Mouse (Mus musculus): Measurements from ENCODE around the gene Msh4.
"Not testable (repeated sequence)": the region's sequence is repeated elsewhere in the genome, so short reads cannot be mapped to it uniquely, and the experiment has no call there.

The Msh4 gene

DNA sequence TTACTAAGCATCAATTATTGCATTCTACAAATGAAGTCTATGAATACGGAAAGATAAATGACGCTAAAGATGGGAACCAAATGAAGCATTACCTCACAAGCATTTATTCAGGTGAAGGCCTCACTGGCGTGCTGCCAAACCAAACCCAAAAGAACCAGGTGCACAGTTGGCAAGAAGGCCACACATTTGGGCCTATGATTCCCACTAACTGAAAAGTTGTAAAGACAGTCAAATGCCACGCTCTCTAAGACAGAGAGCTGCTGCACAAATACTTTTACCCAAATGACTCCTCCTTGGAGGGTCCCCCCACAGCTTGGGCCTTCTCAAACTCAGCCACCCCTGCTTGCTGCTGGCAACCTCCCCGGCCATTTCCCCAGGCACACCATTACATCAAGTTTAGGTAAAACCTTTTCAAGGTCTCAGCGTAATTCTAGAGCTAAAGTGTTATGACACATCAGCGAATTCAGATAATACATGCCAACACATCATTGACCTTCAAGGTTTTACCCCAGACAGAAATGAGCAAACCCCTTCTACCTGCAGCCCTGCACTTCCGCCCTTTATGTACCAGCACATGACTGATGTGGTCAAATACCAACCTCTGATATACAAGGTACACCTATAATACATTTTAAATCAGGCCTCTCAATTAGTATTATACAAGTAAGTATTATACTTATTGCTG lies 5.4 kb upstream of the Msh4 start:
- peak in 1 of 2 experiments; percentile 22 for DNase-seq (ENCODE audit: low spot score in 2 of 2)

DNA sequence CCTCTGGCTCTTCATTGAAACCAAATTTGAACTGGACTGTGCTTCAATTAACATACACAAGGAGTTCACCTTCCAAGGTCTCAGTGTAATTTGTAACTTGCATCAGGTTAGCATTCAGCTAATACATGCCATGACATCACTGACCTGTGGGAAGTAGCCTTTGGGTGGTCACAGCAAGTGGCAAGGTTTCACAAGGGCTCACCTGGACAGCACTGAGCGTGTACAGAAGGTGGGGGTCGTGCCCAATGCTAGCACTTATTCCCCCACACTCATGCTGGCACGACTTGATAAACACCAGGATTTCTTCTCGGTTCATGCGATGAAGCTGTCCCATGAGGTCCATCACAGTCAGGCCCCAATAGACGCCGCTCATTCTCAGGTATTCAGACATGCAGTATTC lies 4.6 kb upstream of the Msh4 start:
- DNase-seq (ENCODE audit: low spot score in 2 of 2) = peak in 1 of 2 experiments; percentile 18

- DNase-seq (ENCODE audit: low spot score in 2 of 2) = no peak
Observed at GRCm38 (mm10) chr3:153908919-153909318, 3.0 kb upstream of the Msh4 start.

DNA sequence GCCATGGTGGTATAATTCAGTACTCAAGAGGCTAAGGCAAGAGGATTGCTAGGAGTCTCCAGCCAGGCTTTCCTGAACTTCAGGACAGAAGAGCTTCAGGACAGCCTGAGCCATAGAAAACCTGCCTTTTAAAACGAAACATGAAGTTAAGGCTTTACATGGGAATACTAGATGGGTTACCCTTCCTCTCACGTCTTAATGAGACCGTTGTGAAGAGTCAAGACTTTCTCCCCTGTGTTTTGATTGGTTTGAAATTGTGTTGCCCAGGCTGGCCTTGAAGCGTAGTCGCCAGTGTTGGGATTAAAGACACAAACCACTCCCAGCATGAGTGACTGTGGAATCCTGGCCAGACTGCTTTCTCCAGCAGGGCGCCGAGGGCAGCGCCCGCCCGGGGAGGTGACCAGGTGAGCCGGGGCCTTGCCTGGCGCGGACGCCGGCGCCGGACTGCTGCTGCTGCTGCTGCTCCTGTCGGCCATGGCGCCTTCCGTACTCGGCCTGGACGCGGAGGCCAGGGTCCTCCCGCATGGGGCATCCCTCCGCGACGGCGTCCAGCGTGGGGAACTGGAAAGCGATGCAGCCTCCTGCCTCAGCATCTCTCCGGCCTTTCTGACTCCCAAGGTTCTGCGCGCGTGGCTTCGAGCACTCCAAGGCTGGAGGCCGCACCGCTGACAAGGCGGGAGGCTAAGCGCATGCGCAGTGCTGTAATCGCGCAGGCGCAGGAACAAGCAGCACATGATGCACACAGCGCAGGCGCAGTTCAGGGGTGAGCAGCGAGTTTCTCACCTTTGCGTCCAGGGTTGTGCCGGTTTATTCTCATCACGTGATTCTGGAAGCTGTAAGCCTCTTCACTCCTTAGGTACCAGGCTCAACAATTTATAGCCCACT lies 445 bp downstream of the Msh4 start:
- peak in 1 of 2 experiments; percentile 22 for DNase-seq (ENCODE audit: low spot score in 2 of 2)

DNA sequence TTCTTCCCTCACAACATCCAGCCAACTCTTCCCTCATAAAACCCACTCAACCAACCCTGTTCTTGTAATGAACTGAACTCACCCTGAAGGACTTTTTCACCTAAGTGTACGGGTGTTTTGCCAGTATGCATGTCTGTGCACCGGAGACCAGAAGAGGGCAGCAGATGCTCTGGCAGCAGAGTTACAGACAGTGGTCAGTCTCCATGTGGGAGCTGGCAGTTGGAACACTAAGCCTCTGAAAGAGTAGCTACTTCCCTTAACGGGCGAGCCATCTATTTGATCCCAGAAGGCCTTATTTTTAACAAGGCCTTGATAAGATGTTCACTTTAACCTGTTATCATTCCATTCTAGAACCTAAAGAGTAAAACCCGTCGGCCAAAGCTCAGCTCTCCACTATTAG lies 1.4 kb downstream of the Msh4 start:
- DNase-seq (ENCODE audit: low spot score in 2 of 2) = peak in 1 of 2 experiments; percentile 53

GRCm38 (mm10) chr3:153902595-153902994 lies 3.3 kb downstream of the Msh4 start:
- no peak for DNase-seq (ENCODE audit: low spot score in 2 of 2)

- no peak for DNase-seq (ENCODE audit: low spot score in 2 of 2)
Observed at GRCm38 (mm10) chr3:153901904-153902303, 4.0 kb downstream of the Msh4 start.

DNA sequence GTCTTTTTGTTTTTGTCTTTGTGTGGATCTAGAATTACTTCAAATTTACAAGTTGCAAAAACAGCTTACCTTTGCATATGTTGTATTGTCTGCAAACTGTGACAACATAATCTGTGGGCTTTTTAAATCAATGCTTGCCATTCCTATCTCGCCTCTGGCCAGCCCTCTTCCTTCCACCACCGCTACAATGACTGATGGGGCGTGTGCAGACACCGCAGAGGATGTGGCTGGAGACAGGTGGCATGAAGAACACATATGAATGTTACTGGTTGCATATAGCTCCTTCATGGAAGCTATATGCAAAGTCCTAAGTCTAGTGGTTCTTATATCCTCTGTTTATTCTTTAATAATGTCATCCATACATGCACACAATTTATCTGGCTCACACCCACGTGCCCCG lies 8.7 kb downstream of the Msh4 start:
- DNase-seq (ENCODE audit: low spot score in 2 of 2) = no peak

DNA sequence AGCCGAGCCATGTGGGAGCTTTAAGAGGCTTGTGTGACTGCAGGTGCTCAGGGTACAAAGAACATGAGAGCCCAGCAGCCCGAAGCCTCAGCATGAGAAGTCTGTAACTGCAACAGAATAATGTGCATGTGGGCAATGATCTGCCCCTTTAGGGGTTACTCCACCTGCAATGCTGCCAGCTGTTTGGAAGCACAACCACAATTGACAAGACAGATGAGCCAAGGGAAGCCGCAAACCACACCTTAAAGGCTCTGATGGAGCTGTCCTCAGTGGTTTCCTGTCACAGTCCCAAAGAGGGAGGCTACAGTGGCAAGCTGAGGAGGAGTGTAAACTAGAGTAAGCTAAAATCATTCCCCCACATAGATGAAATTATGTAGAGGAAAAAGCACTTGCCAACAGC lies 10.5 kb downstream of the Msh4 start:
- no peak for DNase-seq (ENCODE audit: low spot score in 2 of 2)

- no peak for DNase-seq (ENCODE audit: low spot score in 2 of 2)
Observed at GRCm38 (mm10) chr3:153889188-153889781, 16.7 kb downstream of the Msh4 start.

- no peak for DNase-seq (ENCODE audit: low spot score in 2 of 2)
Observed at GRCm38 (mm10) chr3:153888141-153888540, 17.8 kb downstream of the Msh4 start.

GRCm38 (mm10) chr3:153886296-153886695 lies 19.6 kb downstream of the Msh4 start:
- no peak for DNase-seq (ENCODE audit: low spot score in 2 of 2)

DNA sequence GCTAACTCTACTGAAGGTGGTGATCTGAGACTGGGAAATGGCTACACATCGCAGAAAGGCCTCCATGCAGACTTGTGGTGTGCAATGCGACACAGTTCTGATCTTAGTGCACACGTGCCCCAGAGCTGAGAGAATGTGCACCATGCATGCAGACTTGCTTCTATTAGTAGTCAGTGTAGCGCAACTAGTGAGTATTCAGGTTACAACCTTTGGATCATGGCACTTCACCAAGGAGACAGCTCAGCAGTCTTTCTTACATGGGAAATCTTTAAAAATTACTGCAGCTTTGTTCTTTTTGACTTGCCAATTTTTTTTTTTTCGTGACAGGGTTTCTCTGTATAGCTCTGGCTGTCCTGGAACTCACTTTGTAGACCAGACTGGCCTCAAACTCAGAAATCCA lies 34.5 kb downstream of the Msh4 start:
- no peak for DNase-seq (ENCODE audit: low spot score in 2 of 2)

DNA sequence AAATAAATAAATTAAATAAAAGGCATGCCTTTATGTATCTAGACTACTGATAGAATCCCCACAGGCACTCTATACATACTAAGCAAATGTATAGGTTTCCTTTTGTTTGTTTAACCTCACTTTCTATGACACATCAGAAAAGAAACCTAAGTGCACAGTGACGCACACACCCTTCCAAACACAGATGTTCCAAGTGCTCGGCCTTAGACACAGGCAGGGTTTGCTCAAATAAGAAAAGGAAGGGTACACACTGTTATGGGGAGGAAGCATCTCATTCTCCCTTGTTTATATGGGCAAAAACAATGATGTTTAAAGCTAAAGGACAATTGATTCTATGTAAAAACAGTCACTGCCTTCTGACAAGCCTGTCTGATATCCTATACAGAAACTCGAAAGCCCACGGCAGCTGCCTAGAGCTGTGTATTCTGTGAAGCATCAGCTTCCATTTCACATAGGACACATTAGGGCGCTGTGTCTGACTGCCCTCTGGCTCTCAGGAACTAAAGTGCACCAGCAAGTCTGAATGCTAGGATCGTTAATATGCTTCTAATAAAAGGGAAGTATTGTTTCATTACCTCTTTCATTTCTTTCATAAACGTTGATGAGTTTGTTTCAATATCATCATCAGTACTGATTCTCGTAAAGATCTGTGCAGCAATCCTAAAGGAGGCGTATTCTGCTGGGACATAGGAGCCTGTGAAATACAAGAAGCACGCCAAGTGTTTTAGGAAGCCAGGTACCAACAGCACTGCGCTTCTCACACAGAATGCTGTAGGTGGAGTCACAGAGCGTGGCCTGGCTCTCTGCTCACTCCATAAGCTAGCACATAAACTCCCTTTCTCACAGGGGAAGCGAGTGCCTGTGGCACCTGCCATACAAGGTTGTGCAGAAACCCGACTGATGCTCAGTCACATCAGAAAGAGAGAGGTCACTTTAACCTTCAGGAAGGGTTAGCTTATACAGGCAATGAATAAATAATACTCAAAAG lies 38.5 kb downstream of the Msh4 start:
- DNase-seq (ENCODE audit: low spot score in 2 of 2) = no peak

DNA sequence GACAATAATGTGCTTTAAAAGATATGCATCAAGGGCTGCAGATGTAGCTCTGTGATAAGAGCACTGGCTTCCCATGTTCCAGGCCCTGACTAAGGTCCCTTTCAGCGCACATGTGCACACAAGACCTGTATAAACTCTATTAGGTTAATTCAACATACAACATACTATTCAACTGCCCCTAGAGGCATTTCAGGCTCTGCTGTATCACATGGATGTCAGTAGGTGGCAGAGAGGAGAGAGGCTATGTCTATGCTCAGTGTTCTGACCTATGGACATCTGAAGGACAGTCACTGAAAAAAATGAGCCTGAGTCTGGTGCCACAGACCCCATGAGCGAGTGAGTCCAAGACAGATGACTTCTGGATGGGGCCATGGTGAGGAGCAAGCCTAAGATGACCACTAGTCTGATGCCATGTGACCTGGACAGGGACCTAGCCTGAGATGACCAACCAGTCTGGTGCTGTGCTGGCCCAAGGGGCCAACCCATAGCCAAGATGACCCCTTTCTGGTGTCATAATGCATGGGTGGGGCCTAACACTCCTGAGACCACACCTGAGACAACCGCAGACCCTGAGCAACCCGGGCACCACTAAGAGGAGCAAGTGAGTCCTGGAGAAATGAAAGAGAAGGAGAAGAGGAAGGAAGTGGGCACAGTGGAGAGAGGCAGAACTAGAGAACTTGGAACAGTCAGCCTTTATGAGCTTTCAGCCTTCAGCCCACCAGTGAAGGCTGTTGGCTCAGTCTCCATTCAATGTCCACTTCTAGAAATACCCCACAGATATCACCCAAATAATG lies 41.1 kb downstream of the Msh4 start:
- DNase-seq (ENCODE audit: low spot score in 2 of 2) = no peak

- no peak for DNase-seq (ENCODE audit: low spot score in 2 of 2)
Observed at GRCm38 (mm10) chr3:153863816-153864215, 42.1 kb downstream of the Msh4 start.

DNA sequence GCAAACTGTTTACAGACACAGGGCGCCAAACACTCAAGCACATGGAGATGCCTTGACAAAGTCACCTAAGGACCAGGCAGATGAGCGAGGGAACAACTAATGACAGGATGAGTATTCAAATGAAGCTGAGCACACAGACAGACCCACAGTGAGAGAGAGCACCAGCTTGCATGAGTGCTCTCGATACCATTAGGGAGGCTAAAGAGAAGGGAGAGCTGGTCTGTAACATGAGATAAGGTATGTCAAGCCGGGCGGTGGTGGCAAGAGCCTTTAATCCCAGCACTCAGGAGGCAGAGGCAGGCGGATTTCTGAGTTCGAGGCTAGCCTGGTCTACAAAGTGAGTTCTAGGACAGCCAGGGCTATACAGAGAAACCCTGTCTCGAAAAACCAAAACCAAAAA lies 45.5 kb downstream of the Msh4 start:
- DNase-seq (ENCODE audit: low spot score in 2 of 2) = not testable (repeated sequence)

- no peak for DNase-seq (ENCODE audit: low spot score in 2 of 2)
Observed at GRCm38 (mm10) chr3:153858350-153859001, 47.5 kb downstream of the Msh4 start.

DNA sequence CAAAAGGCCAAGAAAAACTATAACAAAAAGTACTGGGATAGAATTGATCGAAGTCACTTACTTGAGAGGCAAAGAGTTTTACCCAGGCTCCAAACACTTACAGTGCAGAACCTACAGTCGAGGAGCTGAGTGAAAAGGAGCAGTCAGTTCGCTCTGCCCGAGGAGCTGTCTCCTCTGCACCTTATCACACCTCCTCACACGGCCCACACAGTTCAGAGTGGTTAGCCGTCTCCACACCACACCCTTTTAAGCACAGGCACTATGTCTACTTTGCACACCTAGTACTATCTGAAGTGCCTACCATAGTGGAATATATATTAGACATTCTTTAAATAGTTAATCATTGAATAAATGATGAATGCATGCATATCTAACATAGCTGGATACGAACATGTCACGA lies 53.7 kb downstream of the Msh4 start:
- DNase-seq (ENCODE audit: low spot score in 2 of 2) = peak; percentile 53 to 72

- DNase-seq (ENCODE audit: low spot score in 2 of 2) = peak in 1 of 2 experiments; percentile 46
Observed at GRCm38 (mm10) chr3:153850759-153851158, 55.2 kb downstream of the Msh4 start.
